Mouse (Mus musculus): Measurements from ENCODE around the gene Fanci.

- TF ChIP-seq CTCF (IDR thresholded peaks at IDR 0.05; ENCODE audit: borderline replicate concordance, insufficient read depth, low read depth, low read length) (no peak), POLR2A (IDR thresholded peaks at IDR 0.05; ENCODE audit: borderline replicate concordance, insufficient read depth, low read length) (no peak)
Measured at GRCm38 (mm10) chr7:79393924-79394323, 2.2 kb downstream of the Fanci start.

All from cerebellum, adult 2 months (tissue).